Mouse (Mus musculus): Measurements from ENCODE around the gene Olfr262.
"Not testable (repeated sequence)": the region's sequence is repeated elsewhere in the genome, so short reads cannot be mapped to it uniquely, and the experiment has no call there.

The Olfr262 gene

GRCm38 (mm10) chr19:12241559-12241958 is at the start of gene Olfr262:
TSS of gene Olfr262 (minus strand) at chr19:12241659.
- no peak for DNase-seq

GRCm38 (mm10) chr19:12279554-12279953 is 38.1 kb upstream of the Olfr262 start, which contains the start of gene Olfr1434:
TSS of gene Olfr1434 (plus strand) at chr19:12279854.
- DNase-seq = no peak

- no peak for DNase-seq
Measured at GRCm38 (mm10) chr19:12260732-12261131, 19.3 kb upstream of the Olfr262 start, which contains the start of gene Olfr235. TSS of gene Olfr235 (plus strand) at chr19:12261032.

- not testable (repeated sequence) for DNase-seq
Measured at GRCm38 (mm10) chr19:12232496-12232895, 9.0 kb downstream of the Olfr262 start, which contains the start of gene Olfr1432. TSS of gene Olfr1432 (minus strand) at chr19:12232596.

- DNase-seq = no peak
Measured at GRCm38 (mm10) chr19:12200334-12200733, 41.1 kb downstream of the Olfr262 start, which contains the start of gene Olfr1431. TSS of gene Olfr1431 (plus strand) at chr19:12200634.

- DNase-seq = not testable (repeated sequence)
Measured at GRCm38 (mm10) chr19:12199076-12199475, 42.4 kb downstream of the Olfr262 start.

All from retina, postnatal 1 day (tissue).